Mouse (Mus musculus) midbrain, embryonic 10.5 days (tissue): ENCODE measurements around the gene Trem1. TPM values are rescaled to one million over a fixed set of nuclear protein-coding genes. Genes with fewer than 3 reads are reported as not detected.

Experiments
- DNase-seq: peaks from one replicate; pipeline ENCODE4 v3.0.0-alpha.2; 2017; ENCODE audit warnings: low spot score
- H3K27ac ChIP-seq: fragments of 300-500 bp; sonication (generic); replicated peaks from 2 replicates; pipeline ENCODE4 v1.5.1; 2016; ENCODE audit warnings: mild to moderate bottlenecking
- H3K27me3 ChIP-seq: fragments of 300-500 bp; sonication (generic); 2 replicates; pipeline ENCODE4 v1.6.1; 2016; ENCODE audit warnings: low read depth, mild to moderate bottlenecking; ENCODE audit not compliant: poor library complexity, severe bottlenecking
- H3K36me3 ChIP-seq: fragments of 300-500 bp; sonication (generic); 2 replicates; pipeline ENCODE4 v1.6.1; 2016; ENCODE audit warnings: mild to moderate bottlenecking, moderate library complexity
- H3K4me1 ChIP-seq: fragments of 300-500 bp; sonication (generic); 2 replicates; pipeline ENCODE4 v1.6.1; 2016
- H3K4me3 ChIP-seq: fragments of 300-500 bp; sonication (generic); 2 replicates; pipeline ENCODE4 v1.5.1; 2016; ENCODE audit warnings: mild to moderate bottlenecking, moderate library complexity
- H3K9me3 ChIP-seq: fragments of 300-500 bp; sonication (generic); replicated peaks from 2 replicates; pipeline ENCODE4 v1.6.1; 2016; ENCODE audit warnings: mild to moderate bottlenecking
- WGBS: fragments of 180-500 bp; shearing (Covaris S2); methylation state at CpG from one replicate; pipeline ENCODE4 v1.1.7; 2016; 5-methylcytosine and 5-hydroxymethylcytosine counted together
- polyA plus RNA-seq: library from polyadenylated mRNA; unstranded; fragments of >200 nt; fragmentation: Nextera tagmentation; extraction: Ambion mirVana; gene quantifications from 2 replicates; pipeline ENCODE4 v1.2.1, GENCODE M21; 2016

Trem1 gene
- polyA plus RNA-seq, 1 experiment from 2014 or later: not detected

DNA sequence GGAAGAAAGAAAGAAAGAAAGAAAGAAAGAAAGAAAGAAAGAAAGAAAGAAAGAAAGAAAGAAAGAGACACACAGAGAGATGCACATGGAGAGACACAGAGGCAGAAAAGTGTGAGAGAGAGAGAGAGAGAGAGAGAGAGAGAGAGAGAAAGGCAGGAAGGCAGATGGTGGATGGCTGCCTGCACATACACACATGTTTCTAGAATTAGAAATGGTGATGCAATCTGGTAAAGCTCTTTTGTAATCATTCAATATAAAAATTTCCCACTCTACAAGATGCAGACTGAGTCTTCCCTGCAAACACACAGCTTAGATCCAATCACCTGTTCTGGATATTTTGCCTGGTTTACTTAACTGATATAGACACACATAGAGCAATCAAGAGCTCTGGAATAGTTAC is 16.5 kb downstream of the Trem1 start:
- H3K9me3 ChIP-seq: no peaks in the 10 kb centered on the region
- H3K27me3 ChIP-seq: no peaks in the 10 kb centered on the region
- no peak overlapping the region for H3K27ac ChIP-seq
- no peaks in the 10 kb centered on the region for H3K36me3 ChIP-seq
- no peak overlapping the region for H3K4me3 ChIP-seq
- no peak for DNase-seq
- H3K4me1 ChIP-seq: peaks cover 5% of the 10 kb centered on the region; the same call in 1 of the 2 replicates

DNA sequence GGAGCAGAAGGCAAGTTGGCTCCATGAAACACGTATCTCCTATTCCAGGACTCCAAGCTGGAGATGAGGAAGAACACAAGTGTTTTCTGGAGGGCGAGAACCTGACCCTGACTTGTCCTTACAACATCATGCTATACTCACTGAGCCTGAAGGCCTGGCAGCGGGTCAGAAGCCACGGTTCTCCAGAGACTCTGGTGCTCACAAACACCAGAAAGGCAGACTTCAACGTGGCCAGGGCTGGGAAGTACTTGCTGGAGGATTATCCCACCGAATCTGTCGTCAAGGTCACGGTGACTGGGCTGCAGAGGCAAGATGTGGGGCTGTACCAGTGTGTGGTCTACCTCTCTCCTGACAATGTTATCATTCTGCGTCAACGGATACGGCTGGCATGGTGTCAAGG is 16.9 kb downstream of the Trem1 start:
- Histone ChIP-seq H3K9me3 (no peaks in the 10 kb centered on the region), H3K4me3 (no peak overlapping the region), H3K27me3 (no peaks in the 10 kb centered on the region), H3K27ac (no peak overlapping the region), H3K36me3 (no peaks in the 10 kb centered on the region), H3K4me1 (peaks cover 5% of the 10 kb centered on the region; the same call in 1 of the 2 replicates)
- WGBS: 83% methylated on average over 11 of the region's 11 CpGs
- no peak for DNase-seq

DNA sequence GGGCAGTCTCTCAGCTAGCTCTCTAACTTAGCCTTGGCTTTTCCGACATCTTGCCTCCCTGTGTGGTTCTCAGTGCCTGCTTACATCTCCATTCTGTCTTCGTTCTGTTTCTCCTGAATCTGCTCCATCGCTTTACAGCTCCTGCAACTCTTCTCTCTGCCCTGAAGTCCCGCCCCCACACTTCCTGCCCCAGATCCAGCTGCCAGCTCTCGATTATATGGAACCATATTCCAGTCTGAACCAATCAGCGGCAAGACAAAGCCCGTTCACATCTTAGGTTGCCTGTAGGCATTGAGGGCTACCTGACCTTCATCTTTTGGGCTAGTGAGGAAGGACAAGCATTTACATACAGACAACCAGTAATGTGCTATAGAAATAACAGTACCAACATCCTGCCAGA is 18.1 kb downstream of the Trem1 start:
- Histone ChIP-seq H3K27ac (no peak overlapping the region), H3K4me3 (no peak overlapping the region), H3K4me1 (peaks cover 5% of the 10 kb centered on the region; the same call in 1 of the 2 replicates), H3K9me3 (no peaks in the 10 kb centered on the region), H3K36me3 (no peaks in the 10 kb centered on the region), H3K27me3 (no peaks in the 10 kb centered on the region)
- WGBS: 92% methylated on average over 7 of the region's 7 CpGs
- no peak for DNase-seq

DNA sequence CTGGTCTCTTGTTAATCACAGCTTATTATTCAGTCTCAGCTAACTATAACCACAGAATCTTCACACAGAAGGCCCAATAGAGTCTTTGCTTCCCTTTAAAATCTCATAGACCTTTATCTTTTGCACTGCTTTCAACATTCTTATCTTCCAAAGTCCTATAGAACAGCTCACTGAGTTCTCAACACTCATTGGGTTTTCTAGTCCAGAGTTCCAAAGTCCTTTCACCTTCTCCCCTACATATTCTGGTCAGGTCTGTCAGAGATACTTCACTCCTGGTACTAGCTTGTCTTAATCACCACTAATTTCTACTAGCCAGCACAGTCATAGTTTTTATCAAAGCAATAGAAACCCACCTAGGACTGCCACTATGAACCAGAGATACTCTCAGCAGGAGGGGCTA is 24.0 kb downstream of the Trem1 start:
- Histone ChIP-seq H3K4me1 (peaks cover 5% of the 10 kb centered on the region; the same call in 1 of the 2 replicates), H3K36me3 (no peaks in the 10 kb centered on the region), H3K27me3 (no peaks in the 10 kb centered on the region), H3K4me3 (no peak overlapping the region), H3K27ac (no peak overlapping the region), H3K9me3 (peaks cover 13% of the 10 kb centered on the region)
- no peak for DNase-seq

DNA sequence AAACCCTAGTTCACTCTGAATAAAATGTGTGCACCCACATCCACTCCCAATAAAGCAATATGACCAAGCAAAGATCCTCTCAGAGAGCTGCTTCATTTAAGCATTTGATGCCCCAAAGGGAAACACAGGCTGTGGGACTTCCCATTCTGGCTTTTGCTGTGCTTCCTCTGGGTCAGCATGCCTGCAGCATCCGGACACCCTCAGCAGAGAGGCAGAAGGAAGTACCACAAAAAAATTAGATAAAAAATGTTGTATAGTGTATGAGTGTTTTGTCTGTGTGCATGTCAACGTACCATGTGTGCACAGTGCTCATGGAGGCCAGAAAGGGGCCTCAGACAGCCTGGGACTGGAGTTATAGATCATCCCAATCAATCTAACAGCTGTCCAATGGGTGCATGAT is 29.3 kb downstream of the Trem1 start:
- DNase-seq: no peak
- Histone ChIP-seq H3K27me3 (no peaks in the 10 kb centered on the region), H3K9me3 (peaks cover 13% of the 10 kb centered on the region), H3K36me3 (no peaks in the 10 kb centered on the region), H3K4me3 (no peak overlapping the region), H3K4me1 (peaks cover 14% of the 10 kb centered on the region), H3K27ac (no peak overlapping the region)
- WGBS: 84% methylated on average over 2 of the region's 2 CpGs

DNA sequence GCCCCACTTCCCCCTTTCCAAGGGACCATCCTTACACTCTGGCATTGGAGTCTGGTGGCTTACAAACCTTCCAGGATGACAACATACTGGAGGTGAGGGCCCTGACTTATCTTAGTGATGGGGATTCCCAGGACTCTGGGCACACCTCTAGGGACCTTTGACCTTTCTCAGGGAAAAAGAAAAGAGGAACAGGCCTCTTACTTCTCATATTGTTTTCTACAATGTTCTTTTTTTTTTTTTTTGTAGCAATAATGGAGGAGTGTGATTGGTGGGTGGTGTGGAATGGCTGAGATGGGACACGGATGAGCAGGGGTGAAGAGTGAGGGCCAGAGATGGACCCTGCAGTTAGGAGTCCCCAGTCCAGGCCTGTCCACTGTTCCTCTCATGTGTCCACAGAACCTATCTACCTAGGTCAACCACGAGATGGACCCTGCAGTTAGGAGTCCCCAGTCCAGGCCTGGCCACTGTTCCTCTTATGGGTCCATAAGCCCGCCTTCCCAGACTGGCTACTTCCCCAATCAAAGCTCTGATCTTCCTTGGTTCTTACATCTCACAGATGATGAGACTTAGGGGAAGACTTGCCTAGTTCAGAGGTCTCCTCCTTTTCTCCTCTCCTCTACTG is 31.3 kb downstream of the Trem1 start, which contains the start of gene Treml4:
Gene Treml4 (plus strand): TSS at position 555 of the 622 bp plus-strand sequence.
- DNase-seq: no peak
- H3K27me3 ChIP-seq: no peaks in the 10 kb centered on the region
- no peak within 1 kb of the TSS for H3K4me3 ChIP-seq
- no peak within 1 kb of the TSS for H3K27ac ChIP-seq
- peaks cover 11% of the 10 kb centered on the region for H3K9me3 ChIP-seq
- 80% methylated on average over 3 of the region's 3 CpGs for WGBS
- H3K4me1 ChIP-seq: peaks cover 14% of the 10 kb centered on the region
- H3K36me3 ChIP-seq: no peaks in the 10 kb centered on the region

DNA sequence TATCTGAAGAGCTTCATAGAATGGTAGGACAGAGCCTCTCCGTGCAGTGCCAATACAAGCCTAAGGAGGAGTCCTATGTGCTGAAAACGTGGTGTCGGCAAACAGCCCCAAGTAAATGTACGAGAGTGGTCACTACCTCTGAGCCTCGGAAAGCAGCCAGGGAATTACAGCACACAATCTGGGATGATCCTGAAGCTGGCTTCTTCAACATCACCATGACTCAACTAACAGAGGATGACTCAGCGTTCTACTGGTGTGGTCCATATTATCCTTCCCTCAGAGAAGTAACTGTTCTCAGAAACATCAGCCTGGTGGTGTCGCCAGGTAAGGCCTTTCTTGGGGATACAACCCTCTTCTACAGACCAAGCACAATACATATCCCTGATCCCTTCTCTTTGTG is 32.1 kb downstream of the Trem1 start:
- DNase-seq: no peak

DNA sequence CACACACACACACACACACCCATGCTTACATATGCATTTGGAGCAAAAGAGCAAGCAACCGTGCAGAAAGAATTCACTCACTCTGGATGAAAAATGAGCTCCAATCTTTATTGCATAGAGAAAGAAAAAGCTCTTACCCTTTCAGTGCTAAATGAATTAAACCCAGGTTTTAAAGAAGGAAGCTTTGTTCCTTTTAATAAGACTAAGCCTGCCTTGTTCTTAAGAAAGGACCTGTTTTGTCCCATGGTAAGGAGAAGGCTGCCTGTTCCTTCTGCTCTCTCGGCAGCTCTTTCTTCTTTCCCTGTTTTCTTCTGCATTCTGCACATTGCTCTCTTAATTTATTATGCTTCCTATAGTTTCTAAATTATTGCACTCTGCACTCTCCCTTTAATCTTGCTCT is 33.6 kb downstream of the Trem1 start:
- no peak overlapping the region for H3K4me3 ChIP-seq
- H3K36me3 ChIP-seq: no peaks in the 10 kb centered on the region
- H3K4me1 ChIP-seq: peaks cover 14% of the 10 kb centered on the region
- no peaks in the 10 kb centered on the region for H3K27me3 ChIP-seq
- DNase-seq: no peak
- no peak overlapping the region for H3K27ac ChIP-seq
- WGBS: 33% methylated on average over 2 of the region's 2 CpGs
- H3K9me3 ChIP-seq: no peaks in the 10 kb centered on the region

More for the DNA sequence above, 32.1 kb downstream of the Trem1 start:
- peaks cover 14% of the 10 kb centered on the region for H3K4me1 ChIP-seq
- H3K27ac ChIP-seq: no peak overlapping the region
- 91% methylated on average over 7 of the region's 7 CpGs for WGBS
- no peaks in the 10 kb centered on the region for H3K27me3 ChIP-seq
- no peaks in the 10 kb centered on the region for H3K36me3 ChIP-seq
- peaks cover 3% of the 10 kb centered on the region; the same call in 1 of the 2 replicates for H3K9me3 ChIP-seq
- no peak overlapping the region for H3K4me3 ChIP-seq

DNA sequence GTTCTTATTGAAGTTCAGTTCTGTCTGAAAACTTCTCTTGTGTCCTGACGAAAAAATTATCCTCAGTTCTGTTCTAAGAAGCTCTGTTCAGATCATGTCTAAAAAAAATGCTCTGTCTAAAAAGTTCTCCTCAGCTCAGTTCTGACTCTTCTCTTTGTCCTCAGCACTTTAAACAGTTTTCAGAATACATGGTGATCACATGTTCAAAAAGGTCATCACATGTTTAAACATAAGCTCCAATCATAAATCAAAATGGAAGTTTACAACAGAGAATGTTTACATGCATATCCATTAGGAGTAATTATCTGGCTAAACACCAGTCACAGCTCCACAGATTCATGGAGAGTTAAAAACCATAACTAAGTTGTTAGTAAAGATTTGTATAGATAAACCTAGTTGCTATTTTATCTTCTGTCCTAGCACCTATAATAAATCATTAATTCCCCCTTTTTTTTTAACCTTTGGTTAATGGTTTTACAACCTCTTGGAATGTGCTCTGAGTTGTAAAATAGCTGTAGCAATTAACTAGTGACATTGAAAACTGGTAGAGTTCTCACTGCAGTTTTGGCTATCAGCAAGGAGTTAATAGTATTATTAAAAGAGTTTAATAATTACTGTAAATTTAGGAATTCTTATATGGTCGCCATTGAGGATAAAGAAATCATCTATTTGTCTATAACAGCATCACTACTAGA is 34.2 kb downstream of the Trem1 start:
- Histone ChIP-seq H3K9me3 (no peaks in the 10 kb centered on the region), H3K27ac (no peak overlapping the region), H3K4me1 (peaks cover 14% of the 10 kb centered on the region), H3K36me3 (no peaks in the 10 kb centered on the region), H3K4me3 (no peak overlapping the region), H3K27me3 (no peaks in the 10 kb centered on the region)
- DNase-seq: no peak
- WGBS: 53% methylated on average over 2 of the region's 2 CpGs

DNA sequence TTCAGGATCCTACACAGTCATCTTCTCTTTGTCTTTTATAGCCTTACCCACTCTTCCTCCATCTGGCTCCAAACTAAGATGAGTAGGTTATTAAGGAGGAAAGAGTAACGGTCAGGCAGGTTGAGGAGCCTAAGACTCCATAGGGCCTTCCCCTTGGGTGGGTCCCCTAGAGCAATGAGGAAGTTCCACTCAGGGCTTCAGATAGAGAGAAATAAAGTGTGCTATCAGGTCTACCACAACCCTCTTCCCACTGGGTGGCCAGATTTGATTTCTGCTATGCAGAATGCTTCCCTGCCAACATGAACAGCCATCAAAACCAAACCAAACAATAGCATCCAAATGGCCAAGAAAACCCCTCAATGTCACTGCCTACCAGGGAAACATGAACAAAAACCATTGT is 35.0 kb downstream of the Trem1 start:
- Histone ChIP-seq H3K9me3 (no peaks in the 10 kb centered on the region), H3K36me3 (no peaks in the 10 kb centered on the region), H3K4me3 (no peak overlapping the region), H3K4me1 (peaks cover 14% of the 10 kb centered on the region), H3K27ac (no peak overlapping the region), H3K27me3 (no peaks in the 10 kb centered on the region)
- 82% methylated on average over 1 of the region's 1 CpGs for WGBS
- no peak for DNase-seq

DNA sequence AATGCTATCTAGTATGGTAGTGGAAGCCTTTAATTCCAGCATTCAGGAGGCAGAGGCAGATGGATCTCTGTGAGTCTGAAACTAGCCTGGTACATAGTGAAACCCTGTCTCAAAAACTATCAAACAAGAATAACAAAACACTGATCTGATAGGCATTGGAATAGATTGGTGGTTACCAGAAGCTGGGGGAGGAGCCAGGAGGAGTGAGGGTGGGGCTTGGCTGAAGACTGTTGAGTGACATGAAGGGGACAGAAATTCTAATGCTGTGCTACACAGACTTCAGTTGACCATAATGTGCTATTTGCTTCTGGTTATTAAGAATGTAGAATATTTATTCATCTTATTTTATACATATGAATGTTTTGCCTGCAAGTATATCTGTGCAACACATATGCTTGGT is 35.7 kb downstream of the Trem1 start:
- Histone ChIP-seq H3K36me3 (no peaks in the 10 kb centered on the region), H3K9me3 (no peaks in the 10 kb centered on the region), H3K4me3 (no peak overlapping the region), H3K4me1 (peaks cover 14% of the 10 kb centered on the region), H3K27me3 (no peaks in the 10 kb centered on the region), H3K27ac (no peak overlapping the region)
- no peak for DNase-seq

DNA sequence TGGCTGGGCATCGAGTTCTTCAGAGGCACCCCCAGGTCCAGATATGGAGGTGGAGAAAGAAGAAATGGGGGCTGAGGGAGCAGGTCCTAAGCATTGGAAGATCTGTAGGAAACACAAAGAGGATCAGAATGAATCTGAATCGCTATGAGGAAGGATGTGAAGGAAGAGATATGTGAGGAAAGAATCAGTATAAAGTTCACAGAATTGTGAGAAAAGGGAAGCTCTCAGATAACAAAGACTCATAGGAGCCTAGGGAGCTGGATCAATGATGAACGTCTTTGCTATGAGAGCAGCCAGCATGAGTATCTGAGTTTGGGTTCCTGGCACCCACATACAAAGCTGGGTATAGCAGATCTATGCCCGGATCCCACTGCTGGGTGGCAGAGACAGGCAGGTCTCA is 37.3 kb downstream of the Trem1 start:
- Histone ChIP-seq H3K27ac (no peak overlapping the region), H3K4me3 (no peak overlapping the region), H3K27me3 (no peaks in the 10 kb centered on the region), H3K9me3 (no peaks in the 10 kb centered on the region), H3K36me3 (no peaks in the 10 kb centered on the region), H3K4me1 (peaks cover 14% of the 10 kb centered on the region)
- DNase-seq: no peak
- 78% methylated on average over 4 of the region's 4 CpGs for WGBS

DNA sequence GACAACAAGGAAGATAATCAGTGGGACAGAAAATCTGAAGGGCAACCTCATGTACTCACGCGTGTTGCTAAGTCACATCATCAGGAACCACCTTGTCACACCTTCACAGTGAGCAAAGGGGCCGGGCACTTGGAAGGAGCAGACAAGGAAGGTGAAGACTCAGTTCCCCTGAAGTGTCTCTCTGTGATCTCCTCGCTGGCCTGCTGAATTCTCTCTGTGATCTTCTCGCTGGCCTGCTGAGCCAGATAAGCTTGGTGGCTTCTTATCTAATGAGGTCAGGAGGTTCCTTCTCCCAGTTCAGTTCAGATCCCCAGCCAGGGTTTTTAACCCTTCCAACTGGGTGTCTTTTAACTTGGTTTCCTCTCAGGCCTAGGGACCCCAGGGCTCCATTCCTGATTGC is 39.6 kb downstream of the Trem1 start:
- Histone ChIP-seq H3K4me3 (no peak overlapping the region), H3K36me3 (no peaks in the 10 kb centered on the region), H3K27ac (no peak overlapping the region), H3K9me3 (no peaks in the 10 kb centered on the region), H3K4me1 (no peaks in the 10 kb centered on the region), H3K27me3 (no peaks in the 10 kb centered on the region)
- 78% methylated on average over 5 of the region's 5 CpGs for WGBS
- DNase-seq: no peak
